Mouse (Mus musculus): Measurements from ENCODE around the gene Golga4. TPM values are rescaled to one million over a fixed set of nuclear protein-coding genes. Genes with fewer than 3 reads are reported as not detected.

Gene Golga4
- polyA plus RNA-seq, 1 experiment = 11.7 TPM

DNA sequence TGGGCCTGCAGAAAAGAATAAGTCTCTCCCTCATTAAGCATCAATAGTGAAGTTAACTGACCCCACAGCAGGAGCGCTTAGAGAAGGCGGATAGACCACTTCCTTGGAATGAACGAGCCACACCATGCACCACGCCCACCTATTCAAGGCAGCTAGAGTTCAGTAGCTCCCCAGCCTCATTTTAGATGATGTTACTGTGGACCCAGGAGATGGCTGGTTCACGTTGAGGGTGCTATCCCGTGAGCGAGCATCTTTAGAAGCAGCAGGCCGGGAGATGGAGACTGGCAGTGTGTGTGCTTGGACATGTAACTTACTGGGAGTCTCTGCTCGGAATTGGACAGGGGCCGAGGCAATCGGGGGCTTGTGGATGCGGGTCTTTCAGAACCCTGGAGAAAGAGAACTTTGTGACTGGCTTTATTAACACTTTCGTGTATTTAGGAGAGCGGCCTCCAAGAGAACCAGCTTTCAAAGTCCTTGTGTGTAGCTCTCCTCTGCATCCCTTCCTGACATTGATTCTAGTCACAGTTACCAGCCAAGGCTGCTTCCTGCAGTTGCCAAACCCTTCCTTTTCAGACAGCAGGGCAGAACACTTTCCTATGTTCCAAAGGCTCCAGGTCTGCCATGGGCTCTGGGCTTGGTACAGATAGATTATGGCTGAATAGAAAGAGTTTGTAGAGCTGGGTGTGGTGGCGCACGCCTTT is 101.8 kb downstream of the Golga4 start:
- peaks cover 50% of the 10 kb centered on the region for H3K4me1 ChIP-seq
- TF ChIP-seq GATA1 (IDR thresholded peaks at IDR 0.05; ENCODE audit: borderline replicate concordance, low read length) (no peak), FLI1 (IDR thresholded peaks at IDR 0.05; ENCODE audit: low read length) (no peak)
- peaks cover 7% of the 10 kb centered on the region for H3K9me3 ChIP-seq
- H3K4me3 ChIP-seq (replicated peaks) = peak overlapping the region; percentile 10
- H3K36me3 ChIP-seq (replicated peaks; ENCODE audit: low read length) = no peaks in the 10 kb centered on the region
- H3K27me3 ChIP-seq (replicated peaks) = peaks cover 86% of the 10 kb centered on the region

DNA sequence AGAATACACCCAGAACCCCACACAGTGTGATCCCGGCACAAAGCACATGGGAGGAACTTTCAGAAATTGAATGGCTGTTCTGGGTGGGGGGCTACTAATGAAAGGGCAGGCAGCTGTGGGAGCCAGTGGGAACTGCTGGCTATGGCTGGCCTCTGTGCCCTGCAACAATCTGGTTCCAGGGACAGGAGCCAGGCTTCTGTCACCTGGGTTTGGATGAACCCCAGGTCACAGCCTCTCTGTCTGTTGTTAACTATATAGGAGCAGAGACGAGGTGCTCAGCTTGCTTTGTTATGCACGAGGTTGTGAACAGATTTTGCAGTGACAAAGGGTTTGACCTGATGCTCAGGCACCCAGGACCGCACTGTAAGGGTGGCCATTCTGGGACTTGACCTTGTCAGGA is 102.5 kb downstream of the Golga4 start:
- peaks cover 7% of the 10 kb centered on the region for H3K9me3 ChIP-seq
- no peak for TF ChIP-seq FLI1 (IDR thresholded peaks at IDR 0.05; ENCODE audit: low read length)
- no peak for TF ChIP-seq GATA1 (IDR thresholded peaks at IDR 0.05; ENCODE audit: borderline replicate concordance, low read length)
- peaks cover 86% of the 10 kb centered on the region for H3K27me3 ChIP-seq (replicated peaks)

DNA sequence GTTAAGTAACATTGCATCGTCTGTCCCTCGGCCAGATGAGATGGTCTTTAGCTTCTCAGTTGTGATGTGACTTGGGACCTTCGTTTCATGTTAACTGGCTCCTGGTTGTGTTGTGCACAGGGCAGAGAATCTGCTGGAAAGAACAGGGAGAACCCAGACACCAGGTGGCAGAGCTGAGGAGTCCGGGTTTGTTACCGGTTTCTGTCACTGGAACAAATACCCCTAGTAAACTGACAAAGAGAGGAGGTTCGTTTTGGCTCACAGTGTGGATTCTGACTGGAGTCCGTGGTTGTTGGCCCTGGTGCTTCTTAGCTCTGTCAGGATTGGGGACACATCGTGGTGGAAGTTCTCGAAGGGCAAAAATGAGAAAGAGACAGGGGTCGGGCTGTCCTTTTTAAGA is 104.0 kb downstream of the Golga4 start:
- H3K4me3 ChIP-seq (replicated peaks) = no peak overlapping the region
- no peaks in the 10 kb centered on the region for H3K36me3 ChIP-seq (replicated peaks; ENCODE audit: low read length)
- H3K9me3 ChIP-seq = peaks cover 4% of the 10 kb centered on the region
- no peak for TF ChIP-seq GATA1 (IDR thresholded peaks at IDR 0.05; ENCODE audit: borderline replicate concordance, low read length)
- TF ChIP-seq FLI1 (IDR thresholded peaks at IDR 0.05; ENCODE audit: low read length) = no peak
- H3K27me3 ChIP-seq (replicated peaks) = peaks cover 89% of the 10 kb centered on the region
- peaks cover 44% of the 10 kb centered on the region for H3K4me1 ChIP-seq

More for the DNA sequence above, 102.5 kb downstream of the Golga4 start:
- Histone ChIP-seq H3K4me1 (peaks cover 46% of the 10 kb centered on the region), H3K4me3 (replicated peaks) (no peak overlapping the region), H3K36me3 (replicated peaks; ENCODE audit: low read length) (no peaks in the 10 kb centered on the region)

DNA sequence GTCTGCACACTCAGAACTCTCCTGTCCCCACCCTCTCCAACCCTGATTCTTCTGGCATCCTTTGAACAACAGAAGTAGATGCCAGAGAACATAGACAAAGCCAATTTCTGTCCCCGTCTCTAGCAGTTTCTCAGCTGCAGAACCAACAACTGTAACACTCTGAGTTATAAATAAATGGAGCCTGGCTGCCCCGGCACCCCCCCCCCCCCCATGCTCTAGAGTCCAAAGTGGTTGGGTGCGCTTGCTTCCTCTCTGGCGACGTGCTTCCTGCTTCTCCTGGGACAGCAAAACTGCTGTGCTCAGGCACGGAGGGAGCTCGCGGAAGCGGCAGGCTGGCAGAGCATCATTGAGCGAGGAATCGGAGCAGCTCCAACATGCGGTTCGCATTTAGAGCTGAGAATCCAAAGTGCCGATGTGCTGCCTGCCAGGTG is 105.1 kb downstream of the Golga4 start:
- Histone ChIP-seq H3K4me1 (peaks cover 43% of the 10 kb centered on the region), H3K9me3 (no peaks in the 10 kb centered on the region)

DNA sequence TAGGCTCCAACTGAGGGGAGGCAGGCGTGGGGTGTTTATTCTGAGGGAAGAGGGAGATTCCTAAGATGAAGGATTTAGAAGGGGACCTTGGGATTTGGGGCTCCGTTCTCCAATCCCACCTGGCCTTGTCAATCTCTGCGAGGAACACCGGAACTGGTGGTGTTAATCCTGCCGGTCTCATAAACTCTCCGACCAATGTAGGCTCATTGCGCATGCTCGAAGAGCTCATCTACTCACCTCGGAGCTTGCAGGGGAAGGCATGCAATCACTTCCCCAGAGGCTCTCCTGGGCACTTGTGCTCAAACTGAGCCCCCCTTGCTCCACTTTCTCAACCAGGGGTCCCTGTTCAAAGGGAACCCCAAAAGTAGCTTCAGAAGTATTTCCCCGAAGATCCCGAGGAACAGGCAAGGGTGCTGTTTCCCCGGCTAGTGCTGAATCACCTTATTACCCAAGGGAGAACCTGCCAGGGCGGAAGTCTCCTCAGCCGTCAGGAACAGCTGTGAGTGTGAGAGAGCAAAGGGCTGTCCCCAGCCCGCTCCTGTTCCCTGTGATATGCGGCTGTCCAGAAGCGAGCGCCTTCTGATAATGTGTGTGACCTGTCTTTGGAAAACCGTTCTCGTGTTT is 106.0 kb downstream of the Golga4 start:
- Histone ChIP-seq H3K4me3 (replicated peaks) (no peak overlapping the region), H3K36me3 (replicated peaks; ENCODE audit: low read length) (no peaks in the 10 kb centered on the region), H3K9me3 (no peaks in the 10 kb centered on the region), H3K4me1 (peaks cover 37% of the 10 kb centered on the region), H3K27me3 (replicated peaks) (peaks cover 83% of the 10 kb centered on the region)
- TF ChIP-seq GATA1 (IDR thresholded peaks at IDR 0.05; ENCODE audit: borderline replicate concordance, low read length) (no peak), FLI1 (IDR thresholded peaks at IDR 0.05; ENCODE audit: low read length) (no peak)

More for the DNA sequence above, 105.1 kb downstream of the Golga4 start:
- no peak for TF ChIP-seq FLI1 (IDR thresholded peaks at IDR 0.05; ENCODE audit: low read length)
- TF ChIP-seq GATA1 (IDR thresholded peaks at IDR 0.05; ENCODE audit: borderline replicate concordance, low read length) = no peak
- Histone ChIP-seq H3K4me3 (replicated peaks) (peak overlapping the region; percentile 83), H3K27me3 (replicated peaks) (peaks cover 85% of the 10 kb centered on the region), H3K36me3 (replicated peaks; ENCODE audit: low read length) (no peaks in the 10 kb centered on the region)

DNA sequence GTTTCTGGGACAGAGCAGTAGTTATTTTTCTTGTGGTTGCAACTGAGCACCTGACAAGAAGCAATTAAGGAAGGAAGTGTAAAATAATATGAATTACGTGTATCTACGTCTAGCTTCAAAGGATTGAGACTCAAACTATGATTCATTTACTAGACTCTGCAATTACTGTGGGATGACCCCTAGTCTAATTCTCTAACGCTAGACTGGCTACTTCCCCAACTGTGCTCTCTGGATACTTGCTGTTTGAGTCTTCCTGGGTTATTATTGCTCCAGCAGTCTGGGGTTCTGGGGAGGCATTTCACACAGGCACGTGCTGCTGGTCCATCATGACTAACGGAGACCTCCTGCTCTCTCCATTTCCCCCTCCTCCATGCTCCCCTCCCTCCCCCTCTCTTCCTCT is 111.2 kb downstream of the Golga4 start:
- H3K4me1 ChIP-seq = peaks cover 27% of the 10 kb centered on the region
- TF ChIP-seq FLI1 (IDR thresholded peaks at IDR 0.05; ENCODE audit: low read length) (no peak), GATA1 (IDR thresholded peaks at IDR 0.05; ENCODE audit: borderline replicate concordance, low read length) (no peak)
- peaks cover 79% of the 10 kb centered on the region for H3K27me3 ChIP-seq (replicated peaks)
- no peaks in the 10 kb centered on the region for H3K36me3 ChIP-seq (replicated peaks; ENCODE audit: low read length)
- peaks cover 9% of the 10 kb centered on the region for H3K9me3 ChIP-seq
- no peak overlapping the region for H3K4me3 ChIP-seq (replicated peaks)

DNA sequence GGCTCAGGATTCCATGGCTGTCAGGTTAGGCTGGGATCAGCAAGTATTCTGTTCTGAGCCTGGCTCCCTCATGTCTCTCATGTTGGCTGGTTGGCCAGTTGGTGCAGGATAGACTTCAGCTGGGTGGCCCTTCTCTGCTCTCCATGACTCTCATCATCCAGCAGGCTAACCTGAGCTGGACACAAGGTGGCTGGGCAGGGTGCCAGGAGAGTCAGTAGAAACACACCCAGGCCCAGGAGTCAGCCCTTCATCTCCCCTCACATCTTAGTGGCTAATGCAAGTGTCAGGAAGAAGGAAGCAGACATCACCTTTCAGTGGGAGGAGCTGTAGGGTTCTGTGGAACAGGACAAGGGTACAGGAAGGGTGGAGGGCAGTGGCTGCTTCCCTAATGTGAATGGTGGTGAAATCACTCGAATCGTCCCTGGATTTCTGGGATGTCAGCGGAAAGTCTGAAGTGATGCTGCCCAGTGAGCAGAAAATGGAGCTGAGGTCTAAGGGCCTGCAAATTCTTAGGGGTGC is 112.7 kb downstream of the Golga4 start:
- Histone ChIP-seq H3K4me1 (peaks cover 25% of the 10 kb centered on the region), H3K27me3 (replicated peaks) (peaks cover 76% of the 10 kb centered on the region), H3K4me3 (replicated peaks) (no peak overlapping the region), H3K9me3 (peaks cover 9% of the 10 kb centered on the region), H3K36me3 (replicated peaks; ENCODE audit: low read length) (no peaks in the 10 kb centered on the region)
- TF ChIP-seq GATA1 (IDR thresholded peaks at IDR 0.05; ENCODE audit: borderline replicate concordance, low read length) (no peak), FLI1 (IDR thresholded peaks at IDR 0.05; ENCODE audit: low read length) (no peak)

DNA sequence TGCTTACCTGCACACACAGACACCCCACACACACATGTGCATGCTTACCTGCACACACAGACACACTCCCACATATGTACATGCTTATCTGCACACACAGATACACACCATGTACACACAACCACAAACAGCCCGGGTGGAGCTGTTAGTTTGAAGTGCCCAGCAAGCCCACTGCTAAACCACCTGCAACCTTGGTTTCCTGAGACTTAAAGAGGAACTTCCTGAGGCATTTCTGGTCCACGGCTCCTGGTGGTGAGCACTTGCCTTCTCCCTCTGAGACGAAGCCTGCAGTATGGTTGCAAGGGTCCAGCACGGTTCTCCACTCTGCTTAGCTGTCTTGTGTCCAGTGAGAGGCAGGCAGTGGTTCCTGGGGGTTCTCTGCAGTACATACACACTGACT is 114.7 kb downstream of the Golga4 start:
- H3K27me3 ChIP-seq (replicated peaks) = peaks cover 78% of the 10 kb centered on the region
- H3K36me3 ChIP-seq (replicated peaks; ENCODE audit: low read length) = no peaks in the 10 kb centered on the region
- H3K9me3 ChIP-seq = peaks cover 9% of the 10 kb centered on the region
- TF ChIP-seq GATA1 (IDR thresholded peaks at IDR 0.05; ENCODE audit: borderline replicate concordance, low read length) (no peak), FLI1 (IDR thresholded peaks at IDR 0.05; ENCODE audit: low read length) (no peak)
- H3K4me1 ChIP-seq = peaks cover 25% of the 10 kb centered on the region
- no peak overlapping the region for H3K4me3 ChIP-seq (replicated peaks)

DNA sequence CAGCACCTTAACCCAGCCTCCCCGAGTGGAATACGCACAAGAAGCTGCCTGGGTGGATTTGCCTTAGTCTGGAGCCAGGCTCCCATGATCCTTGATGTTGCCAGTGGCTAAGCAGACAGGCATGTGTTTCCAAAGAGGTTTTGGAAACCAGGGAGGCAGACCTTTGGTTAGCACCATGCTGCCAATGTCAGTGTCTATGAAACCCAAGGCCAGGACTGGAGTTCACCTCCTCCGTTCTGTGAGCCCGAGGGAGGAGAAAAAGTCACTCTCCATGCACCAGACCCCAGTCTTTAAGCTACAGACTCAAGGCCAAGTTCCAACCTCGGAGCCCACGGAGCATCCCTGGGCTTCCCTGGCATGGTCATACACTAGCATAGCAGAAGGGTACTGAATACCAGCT is 115.6 kb downstream of the Golga4 start:
- Histone ChIP-seq H3K27me3 (replicated peaks) (peaks cover 74% of the 10 kb centered on the region), H3K4me1 (peaks cover 22% of the 10 kb centered on the region), H3K9me3 (peaks cover 9% of the 10 kb centered on the region), H3K36me3 (replicated peaks; ENCODE audit: low read length) (no peaks in the 10 kb centered on the region), H3K4me3 (replicated peaks) (no peak overlapping the region)
- no peak for TF ChIP-seq FLI1 (IDR thresholded peaks at IDR 0.05; ENCODE audit: low read length)
- no peak for TF ChIP-seq GATA1 (IDR thresholded peaks at IDR 0.05; ENCODE audit: borderline replicate concordance, low read length)
